In genomic region chr4:94556265-94557054, GRCm38 (mm10) we compare ENCODE assay signal across 8 mouse cellular contexts. TPM values are rescaled to one million over a fixed set of nuclear protein-coding genes. Genes with fewer than 3 reads are reported as not detected.
DNase-seq lines count a peak whose midpoint lies in the region; ATAC-seq lines count a peak whose summit lies in the region.

Gene Gm10306 (plus strand): TSS chr4:94556546.
Gene Caap1 (minus strand): TSS chr4:94556796.

- 1% methylated on average over 83 of the region's 83 CpGs for WGBS in heart, embryonic 14.5 days
- 1% methylated on average over 83 of the region's 83 CpGs for WGBS in liver, embryonic 13.5 days (ENCODE audit: insufficient replicate concordance)
- WGBS in stomach, embryonic 16.5 days: under 1% methylated on average over 83 of the region's 83 CpGs

- H3K9ac ChIP-seq in heart, embryonic 14.5 days (ENCODE audit: low read length): peak within 1 kb of the TSS; percentile 84
- peak within 1 kb of the TSS; percentile 88 for H3K9ac ChIP-seq in liver, embryonic 13.5 days
- H3K9ac ChIP-seq in stomach, embryonic 16.5 days (ENCODE audit: low read length): peak within 1 kb of the TSS; percentile 86

- peaks cover 0 to 10% of the 10 kb centered on the region in 2 experiments; a peak in 2 of 4 replicates for H3K4me1 ChIP-seq in heart, embryonic 14.5 days (ENCODE audit: control insufficient read depth in 2 of 2, insufficient read depth in 2 of 2, low read length in 2 of 2)
- peaks cover 18% of the 10 kb centered on the region for H3K4me1 ChIP-seq in liver, embryonic 13.5 days (replicated peaks)
- peaks cover 8% of the 10 kb centered on the region for H3K4me1 ChIP-seq in stomach, embryonic 16.5 days (ENCODE audit: control insufficient read depth, insufficient read depth, low read length)

- peak; percentile 81 for DNase-seq in c-Kit-negative CD71-positive TER-119-positive erythroid progenitor cells, embryonic 14.5 days (ENCODE audit: low read depth, low spot score)
- peak; percentile 77 for DNase-seq in fibroblast of lung, adult 2 months (ENCODE audit: low read depth)
- DNase-seq in kidney, postnatal 14 days: peak; percentile 95
- peak; percentile 87 for DNase-seq in liver, embryonic 13.5 days
- DNase-seq in neural tube, embryonic 10.5 days (ENCODE audit: extremely low spot score, low spot score): peak; percentile 98

- no peaks in the 10 kb centered on the region for H3K36me3 ChIP-seq in heart, embryonic 14.5 days (ENCODE audit: control insufficient read depth, insufficient read depth, low read length)
- H3K36me3 ChIP-seq in liver, embryonic 13.5 days: no peaks in the 10 kb centered on the region
- no peaks in the 10 kb centered on the region for H3K36me3 ChIP-seq in stomach, embryonic 16.5 days (ENCODE audit: control insufficient read depth, insufficient read depth, low read length)

- H3K9me3 ChIP-seq in heart, embryonic 14.5 days (ENCODE audit: control insufficient read depth, low read length): no peaks in the 10 kb centered on the region
- H3K9me3 ChIP-seq in liver, embryonic 13.5 days (replicated peaks): no peaks in the 10 kb centered on the region
- H3K9me3 ChIP-seq in stomach, embryonic 16.5 days (replicated peaks; ENCODE audit: control insufficient read depth, low read length): no peaks in the 10 kb centered on the region

- peak within 1 kb of the TSS; percentile 92 to 96 for H3K4me3 ChIP-seq in heart, embryonic 14.5 days (ENCODE audit: control insufficient read depth in 1 of 2, insufficient read depth in 1 of 2, low read depth in 1 of 2, low read length in 2 of 2)
- H3K4me3 ChIP-seq in liver, embryonic 13.5 days (replicated peaks): peak within 1 kb of the TSS; percentile 95
- peak within 1 kb of the TSS; percentile 94 for H3K4me3 ChIP-seq in stomach, embryonic 16.5 days (replicated peaks; ENCODE audit: low read length)

- H3K27me3 ChIP-seq in heart, embryonic 14.5 days (ENCODE audit: control insufficient read depth, insufficient read depth, low read length): no peaks in the 10 kb centered on the region
- no peaks in the 10 kb centered on the region for H3K27me3 ChIP-seq in liver, embryonic 13.5 days
- H3K27me3 ChIP-seq in stomach, embryonic 16.5 days (ENCODE audit: control insufficient read depth, insufficient read depth, low read length): no peaks in the 10 kb centered on the region

- H3K4me2 ChIP-seq in heart, embryonic 14.5 days (ENCODE audit: low read length): peak within 1 kb of the TSS; percentile 84
- H3K4me2 ChIP-seq in liver, embryonic 13.5 days: peak within 1 kb of the TSS; percentile 71
- H3K4me2 ChIP-seq in stomach, embryonic 16.5 days (ENCODE audit: low read depth, low read length): peak within 1 kb of the TSS; percentile 71

- peak; percentile 97 for ATAC-seq in CD4-positive, CD25-positive, alpha-beta regulatory T cell, adult 4 months
- peak; percentile 93 for ATAC-seq in heart, embryonic 14.5 days (ENCODE audit: insufficient number of reproducible peaks, insufficient read depth, low FRiP score, low read depth)
- ATAC-seq in liver, embryonic 13.5 days (ENCODE audit: low read depth): peak; percentile 95
- ATAC-seq in stomach, embryonic 16.5 days (ENCODE audit: insufficient read depth, low FRiP score): peak; percentile 97

- peak within 1 kb of the TSS; percentile 57 to 65; a peak in 3 of 4 replicates for H3K27ac ChIP-seq in heart, embryonic 14.5 days (replicated peaks in 1 of 2; ENCODE audit: control insufficient read depth in 1 of 2, insufficient read depth in 1 of 2, low read depth in 2 of 2, low read length in 2 of 2)
- peak within 1 kb of the TSS; percentile 84 for H3K27ac ChIP-seq in liver, embryonic 13.5 days
- H3K27ac ChIP-seq in stomach, embryonic 16.5 days (ENCODE audit: low read length): peak within 1 kb of the TSS; percentile 58; the same call in 1 of the 2 replicates

RNA-seq across cellular contexts. Expression of gene Gm10306, which starts in this region (rescaled TPM):
- polyA plus RNA-seq in CD4-positive, CD25-positive, alpha-beta regulatory T cell, adult 4 months (2017; shearing (Covaris generic)): not detected
- not detected in 2 replicates for polyA plus RNA-seq in heart, embryonic 14.5 days (2014; fragmentation: Nextera tagmentation; extraction: Ambion mirVana)
- 0.21 TPM in 1 of 2 replicates, not detected in the other for polyA plus RNA-seq in liver, embryonic 13.5 days (2015; fragmentation: Nextera tagmentation; extraction: Ambion mirVana)
- not detected in 2 replicates for polyA plus RNA-seq in stomach, embryonic 16.5 days (2015; fragmentation: Nextera tagmentation; extraction: Ambion mirVana)

RNA-seq across cellular contexts. Expression of gene Caap1, which starts in this region (rescaled TPM):
- 1 to 10 TPM; 5.3 to 6.2 TPM for polyA plus RNA-seq in CD4-positive, CD25-positive, alpha-beta regulatory T cell, adult 4 months (2017; shearing (Covaris generic))
- polyA plus RNA-seq in heart, embryonic 14.5 days (2014; fragmentation: Nextera tagmentation; extraction: Ambion mirVana): 10.0 and 12.3 TPM in 2 replicates
- 11.8 and 15.7 TPM in 2 replicates for polyA plus RNA-seq in liver, embryonic 13.5 days (2015; fragmentation: Nextera tagmentation; extraction: Ambion mirVana)
- 13.2 TPM in 2 replicates for polyA plus RNA-seq in stomach, embryonic 16.5 days (2015; fragmentation: Nextera tagmentation; extraction: Ambion mirVana)

Comparison
In these comparisons a context has a peak if more than half of its experiments do, and no peak if none do; other contexts are left out.
1. Peak in every context shown above with its lines: DNase-seq, ATAC-seq, H3K4me3 ChIP-seq and H3K27ac ChIP-seq.